In genomic region chr9:65261591-65262230, GRCm38 (mm10) we compare ENCODE assay signal across 14 mouse cellular contexts. TPM values are rescaled to one million over a fixed set of nuclear protein-coding genes. Genes with fewer than 3 reads are reported as not detected.
DNase-seq lines count a peak whose midpoint lies in the region; ATAC-seq lines count a peak whose summit lies in the region.
"Had no signal": no experiment of that assay in that cellular context is flagged by ENCODE, and none has a peak within 500 bp of the region (broad histone marks: within the 10 kb centered on the region; RNA-seq: fewer than 3 reads in every experiment).

No protein-coding gene starts in this region.

- DNase-seq in cerebellum, postnatal 4 days (ENCODE audit: low spot score in 2 of 2), result no peak
- DNase-seq in testis, postnatal 14 days (ENCODE audit: low spot score), result peak; percentile 64
- DNase-seq in testis, postnatal 10 days (ENCODE audit: low spot score), result no peak
- DNase-seq in gastrocnemius, postnatal 36 days, result peak; percentile 47 to 63
- DNase-seq in layer of hippocampus, adult 9-10 months (ENCODE audit: low spot score), result no peak

- H3K9ac ChIP-seq in midbrain, embryonic 15.5 days, result no peak overlapping the region

- H3K27ac ChIP-seq in midbrain, embryonic 15.5 days, result no peak overlapping the region
- H3K27ac ChIP-seq: stomach, postnatal 0 days had no signal

- ATAC-seq in cerebellum, adult (ENCODE audit: insufficient number of reproducible peaks, low FRiP score, low TSS enrichment), result peak; percentile 90
- ATAC-seq in midbrain, embryonic 15.5 days (replicated peaks), result no peak
- no peak for ATAC-seq in megakaryocyte progenitor cell, adult 5-6 weeks (replicated peaks; ENCODE audit: poor library complexity)
- ATAC-seq: hindbrain, embryonic 16.5 days had no signal

- H3K4me1 ChIP-seq in midbrain, embryonic 15.5 days, result no peaks in the 10 kb centered on the region

- H3K9me3 ChIP-seq in midbrain, embryonic 15.5 days, result no peaks in the 10 kb centered on the region

- no peak overlapping the region for H3K4me2 ChIP-seq in midbrain, embryonic 15.5 days
- H3K4me2 ChIP-seq: liver, embryonic 11.5 days had no signal

- H3K36me3 ChIP-seq in midbrain, embryonic 15.5 days (replicated peaks), result no peaks in the 10 kb centered on the region

- no peak overlapping the region for H3K4me3 ChIP-seq in midbrain, embryonic 15.5 days

- no peaks in the 10 kb centered on the region for H3K27me3 ChIP-seq in midbrain, embryonic 15.5 days (replicated peaks)

- intact Hi-C loops in gastrocnemius, postnatal 36 days (cut with DNase I), result no loop called here

- WGBS in midbrain, embryonic 15.5 days, result 83% methylated on average over 2 of the region's 2 CpGs

RNA-seq across cellular contexts. Expression of gene Cilp, which starts 3.3 kb away (rescaled TPM):
- total RNA-seq in gastrocnemius, postnatal 36 days (2021), result 10 to 100 TPM; 13.6 to 24.2 TPM
- polyA plus RNA-seq in midbrain, embryonic 15.5 days (2015; fragmentation: Nextera tagmentation; extraction: Ambion mirVana), result 0.19 and 0.26 TPM in 2 replicates
- total RNA-seq in megakaryocyte progenitor cell, adult 5-6 weeks (2015), result not detected in 2 replicates
- not detected in 2 replicates for total RNA-seq in megakaryocyte progenitor cell, adult 5-6 weeks (2017)
- total RNA-seq: left cerebral cortex, adult 18-20 months; megakaryocyte, adult 5-6 weeks; monocyte, adult 5-6 weeks had no signal

RNA-seq across cellular contexts. Expression of gene Clpx, which starts 32.3 kb away (rescaled TPM):
- total RNA-seq in gastrocnemius, postnatal 36 days (2021), result 10 to 100 TPM; 46.9 to 65.0 TPM
- polyA plus RNA-seq in midbrain, embryonic 15.5 days (2015; fragmentation: Nextera tagmentation; extraction: Ambion mirVana), result 40.4 and 42.8 TPM in 2 replicates
- total RNA-seq in megakaryocyte progenitor cell, adult 5-6 weeks (2015), result 24.8 and 26.4 TPM in 2 replicates
- total RNA-seq in megakaryocyte progenitor cell, adult 5-6 weeks (2017), result 46.6 and 51.4 TPM in 2 replicates

Comparison
In these comparisons a context has a peak if more than half of its experiments do, and no peak if none do; other contexts are left out.
1. DNase-seq: peak in testis, postnatal 14 days (single experiment) and gastrocnemius, postnatal 36 days (2 of 2); none in cerebellum, postnatal 4 days (0 of 2), testis, postnatal 10 days (single experiment) and layer of hippocampus, adult 9-10 months (single experiment).
2. RNA of gene Cilp, which starts 3.3 kb away (total RNA-seq): 13.6 to 24.2 TPM in gastrocnemius, postnatal 36 days; not detected in megakaryocyte progenitor cell, adult 5-6 weeks; every median in the first group is over 10 times any median in the second.